Mouse (Mus musculus) MN1 (cell line): ENCODE data around the gene Vps53.

Experiments
- DNase-seq: peaks from one replicate; pipeline ENCODE4 v3.0.0-alpha.2; 2016; ENCODE audit warnings: low spot score

The Vps53 gene

DNA sequence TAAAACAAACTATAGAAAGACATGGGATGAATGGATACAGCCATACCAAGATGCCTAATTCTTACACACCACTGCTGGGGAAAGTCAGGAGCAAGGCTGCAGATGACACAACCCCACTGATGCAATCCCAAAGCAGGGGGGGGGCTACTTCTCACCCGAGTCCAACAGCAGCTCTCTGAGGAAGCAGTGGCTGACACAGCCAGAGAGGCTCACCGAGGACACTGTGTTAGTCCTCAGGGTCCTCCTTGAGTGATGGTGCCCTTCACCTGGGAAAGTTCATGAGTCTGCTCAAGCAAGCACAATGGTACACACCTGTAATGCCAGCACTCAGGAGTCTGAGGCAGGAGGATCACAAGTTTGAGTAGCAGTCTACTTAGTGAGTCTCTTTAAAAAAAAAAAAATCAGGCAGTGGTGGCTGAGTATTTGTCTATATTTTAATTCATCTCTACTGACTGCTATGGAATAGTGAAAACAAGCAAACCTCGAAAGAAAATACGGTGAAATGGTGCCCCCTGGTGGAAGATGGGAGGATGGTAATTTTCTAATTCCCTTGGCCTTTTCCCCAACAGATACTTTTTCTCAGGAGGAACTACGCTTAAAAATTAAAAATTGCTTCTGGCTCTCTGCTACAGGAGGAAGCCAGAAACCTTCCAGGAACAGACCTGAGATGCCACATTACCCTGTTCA is 12.2 kb downstream of the Vps53 start:
- peak; percentile 73 for DNase-seq

- peak; percentile 36 for DNase-seq
These were observed 12.8 kb downstream of the Vps53 start for GRCm38 (mm10) chr11:76166657-76167056.

GRCm38 (mm10) chr11:76160251-76160650 is 19.2 kb downstream of the Vps53 start:
- DNase-seq: no peak

DNA sequence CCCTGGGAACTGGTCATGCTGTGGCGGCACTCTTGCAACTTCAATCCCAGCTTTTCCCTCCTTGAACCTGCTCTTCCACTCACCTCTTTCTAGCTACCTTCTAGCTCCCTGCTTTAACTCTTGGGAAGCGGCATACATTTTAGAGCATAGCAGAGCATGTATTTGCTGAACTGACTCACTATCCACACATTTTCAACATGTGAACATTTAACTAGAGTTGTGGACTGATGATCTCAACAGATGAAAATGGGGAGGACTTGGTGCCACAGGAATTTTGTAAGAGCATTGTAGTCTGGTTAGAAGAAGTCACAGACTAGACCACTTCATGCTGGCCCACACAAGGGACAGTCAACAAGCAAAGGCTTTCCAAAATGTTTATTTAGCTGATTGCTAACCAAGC is 21.1 kb downstream of the Vps53 start:
- no peak for DNase-seq

- no peak for DNase-seq
These were observed 24.6 kb downstream of the Vps53 start for GRCm38 (mm10) chr11:76154861-76155260.

DNA sequence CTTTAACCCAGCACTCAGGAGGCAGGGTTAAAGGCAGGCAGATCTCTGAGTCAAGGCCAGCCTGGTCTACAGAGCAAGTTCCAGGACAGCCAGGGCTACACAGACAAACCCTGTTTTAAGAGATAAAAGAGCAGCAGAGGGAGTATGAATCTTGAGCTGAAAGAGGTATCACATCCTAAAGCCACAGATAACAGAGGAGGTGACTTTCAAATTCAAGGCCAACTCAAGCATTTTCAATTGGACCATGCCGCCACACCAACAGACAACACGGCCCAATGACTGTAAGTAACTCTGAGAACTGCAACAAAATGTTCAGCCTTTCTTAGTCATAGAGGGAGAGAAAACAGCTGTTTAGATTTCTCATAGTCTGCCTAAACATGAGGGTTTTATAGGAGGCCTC is 25.2 kb downstream of the Vps53 start:
- no peak for DNase-seq

DNA sequence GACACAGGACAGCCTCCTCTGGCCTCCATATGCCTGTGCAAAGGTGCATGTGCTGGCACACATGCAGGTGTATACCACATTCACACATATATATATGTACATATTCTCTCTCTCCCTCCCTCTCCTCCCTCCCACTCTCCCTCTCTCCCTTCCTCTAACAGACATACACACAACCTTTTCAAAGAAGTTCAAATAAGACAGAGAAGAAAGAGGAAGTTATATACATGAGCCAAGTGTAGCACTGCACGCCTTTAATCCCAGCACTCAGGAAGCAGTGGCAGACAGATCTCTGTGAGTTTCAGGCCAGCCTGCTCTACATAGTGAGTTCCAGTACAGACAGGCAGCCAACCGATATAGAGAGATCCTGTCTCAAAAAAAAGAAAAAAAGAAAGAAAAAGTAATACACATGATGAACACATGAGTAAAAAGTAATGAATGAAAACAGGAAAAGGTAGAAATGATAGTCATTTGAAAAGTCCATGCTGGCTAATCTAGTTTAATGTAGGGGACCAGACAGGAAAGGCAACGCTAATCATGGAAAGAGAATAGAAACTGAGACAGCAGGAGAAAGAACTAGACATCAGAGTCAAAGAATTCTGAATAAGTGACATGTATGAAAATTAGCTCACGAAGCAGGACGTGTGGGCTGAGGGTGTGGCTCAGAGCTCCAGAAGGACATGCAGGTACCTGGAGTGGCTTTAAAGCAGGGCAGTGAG is 26.1 kb downstream of the Vps53 start:
- DNase-seq: no peak

DNA sequence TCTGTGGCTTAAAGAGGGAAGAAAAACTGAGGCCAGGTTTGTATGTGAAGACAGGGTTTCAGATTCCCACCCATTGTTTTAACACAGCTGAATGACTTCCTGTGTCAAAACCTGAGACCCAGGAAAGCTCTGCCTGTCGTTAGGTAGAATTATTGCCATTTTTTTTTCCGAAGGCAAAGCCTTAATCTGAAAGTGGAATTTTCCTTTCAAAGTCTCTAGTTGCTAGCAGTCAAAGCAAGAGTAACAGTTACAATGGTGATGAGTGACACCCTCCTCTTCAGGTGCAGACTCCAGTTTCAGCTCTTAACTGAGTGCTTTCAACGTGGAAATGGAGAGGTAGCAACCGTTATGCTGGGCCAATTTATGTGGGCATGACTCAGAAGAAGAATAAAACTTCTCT is 28.5 kb downstream of the Vps53 start:
- DNase-seq: no peak

DNA sequence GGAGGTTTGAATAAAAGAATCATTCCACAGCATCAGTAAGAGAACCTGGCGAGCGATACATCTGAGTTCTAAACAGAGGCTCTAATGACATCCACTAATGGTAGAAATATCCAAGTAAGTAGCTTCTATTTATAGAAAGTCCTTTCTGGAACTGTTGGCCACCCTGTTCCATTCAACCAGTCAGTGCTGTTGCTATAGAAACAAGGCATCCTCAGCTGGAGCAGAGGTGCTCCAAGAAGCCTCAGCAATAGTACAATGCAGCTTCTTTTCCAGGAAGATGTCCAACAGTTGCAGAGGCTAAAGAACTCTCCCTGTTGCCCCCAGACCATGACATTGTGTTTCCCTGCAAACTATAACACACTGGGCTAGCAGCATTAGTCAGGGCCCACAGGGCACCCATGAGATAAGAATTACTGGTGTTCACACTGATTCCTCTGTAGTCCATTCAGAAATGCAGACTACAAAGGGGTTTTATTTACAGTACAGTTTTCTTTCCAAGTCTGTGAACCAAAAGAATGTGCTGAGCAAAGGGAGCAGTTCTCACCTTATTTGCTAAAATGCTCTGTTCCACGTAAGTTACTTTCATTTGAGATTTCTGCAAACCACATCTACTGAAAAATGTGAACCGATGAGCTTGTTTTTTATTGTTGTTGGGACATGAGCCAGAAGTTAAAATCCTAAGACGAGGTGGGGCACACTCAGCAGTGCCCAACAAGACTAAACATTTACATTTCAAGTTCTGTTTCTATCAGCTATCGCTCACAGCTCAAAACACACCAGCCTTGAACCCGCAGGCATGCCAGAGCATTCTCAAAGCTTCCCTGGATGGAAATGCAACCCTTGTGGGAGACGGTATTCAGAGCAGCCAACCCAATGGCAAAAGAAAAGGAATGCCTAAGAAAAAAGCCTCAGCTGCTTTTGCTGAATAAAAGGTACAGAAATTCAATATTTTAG is 31.1 kb downstream of the Vps53 start:
- DNase-seq: peak; percentile 17

DNA sequence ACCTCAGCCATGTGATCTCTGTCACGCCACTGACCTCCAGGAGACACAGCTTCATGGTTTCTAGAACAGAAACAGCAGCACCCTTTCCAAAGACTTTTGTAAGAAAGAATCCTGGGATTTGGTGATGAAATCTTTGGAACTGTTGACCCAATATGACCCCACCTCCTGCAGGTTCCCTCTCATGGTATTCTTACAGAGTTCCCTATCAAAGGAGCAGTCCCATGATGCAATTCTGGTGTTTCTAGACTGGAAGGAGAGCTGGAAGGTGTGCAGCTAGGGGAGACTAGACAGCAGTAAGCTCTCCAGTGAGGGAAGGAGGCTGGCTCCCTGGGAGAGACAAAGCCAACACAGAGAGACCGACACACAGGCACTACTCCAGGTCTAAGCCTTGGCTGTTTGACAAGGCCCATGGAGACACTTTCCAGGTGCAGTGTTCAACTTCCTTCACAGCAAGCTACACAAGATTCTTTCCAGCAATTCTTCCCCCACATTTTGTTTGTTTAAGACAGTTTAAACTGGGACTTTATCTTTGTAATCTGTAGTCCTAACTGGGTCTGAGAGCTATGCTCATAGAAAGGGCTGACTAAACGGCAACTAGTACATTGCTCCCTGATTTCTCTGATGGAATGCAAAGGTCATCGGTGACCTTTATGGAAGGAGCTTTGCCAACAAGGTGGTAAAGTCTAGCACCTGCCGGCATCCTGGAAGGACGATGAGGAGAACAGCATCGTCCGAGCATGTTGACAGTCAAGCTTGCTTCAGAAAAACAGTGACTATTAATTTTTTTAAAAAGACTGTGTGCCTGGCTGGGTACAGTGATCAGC is 33.0 kb downstream of the Vps53 start:
- no peak for DNase-seq

DNA sequence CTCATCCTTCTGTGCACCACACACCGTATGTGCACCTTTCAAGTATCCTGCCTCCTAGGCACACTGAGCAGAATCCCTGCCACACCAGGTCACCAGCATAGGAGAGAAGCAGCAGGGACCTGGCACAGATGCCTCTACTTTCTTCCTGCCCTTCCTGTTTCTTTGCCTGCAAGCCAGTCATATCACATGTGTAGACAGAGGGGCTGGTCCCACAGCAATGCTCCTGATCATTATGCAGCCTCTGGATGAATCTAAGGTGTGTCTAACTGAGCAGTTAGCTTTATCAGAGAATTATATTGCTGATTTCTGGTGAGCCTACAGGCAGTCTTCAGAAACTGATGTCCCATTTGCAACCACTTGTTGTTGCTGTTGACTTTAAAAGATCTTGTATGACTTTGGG is 34.3 kb downstream of the Vps53 start:
- DNase-seq: no peak

DNA sequence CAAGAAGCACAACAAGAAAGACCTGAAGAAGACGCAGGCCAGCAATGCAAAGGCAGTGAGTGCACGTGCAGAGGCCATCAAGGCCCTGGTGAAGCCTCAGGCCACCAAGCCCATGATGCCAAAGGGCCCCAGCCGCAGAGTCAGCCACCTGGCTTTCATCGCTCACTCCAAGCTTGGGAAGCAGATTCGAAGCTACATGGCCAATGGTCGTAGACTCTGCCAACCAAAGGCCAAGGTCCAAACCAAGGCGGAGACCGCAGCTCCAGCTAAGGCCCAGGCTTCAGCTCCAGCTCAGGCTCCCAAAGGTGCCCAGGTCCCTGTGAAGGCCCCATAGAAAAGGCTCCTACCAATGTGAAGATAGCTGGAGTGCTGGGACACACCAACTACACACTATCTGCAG is 35.1 kb downstream of the Vps53 start:
- DNase-seq: no peak

- no peak for DNase-seq
These were observed 41.5 kb downstream of the Vps53 start for GRCm38 (mm10) chr11:76137996-76138395.

DNA sequence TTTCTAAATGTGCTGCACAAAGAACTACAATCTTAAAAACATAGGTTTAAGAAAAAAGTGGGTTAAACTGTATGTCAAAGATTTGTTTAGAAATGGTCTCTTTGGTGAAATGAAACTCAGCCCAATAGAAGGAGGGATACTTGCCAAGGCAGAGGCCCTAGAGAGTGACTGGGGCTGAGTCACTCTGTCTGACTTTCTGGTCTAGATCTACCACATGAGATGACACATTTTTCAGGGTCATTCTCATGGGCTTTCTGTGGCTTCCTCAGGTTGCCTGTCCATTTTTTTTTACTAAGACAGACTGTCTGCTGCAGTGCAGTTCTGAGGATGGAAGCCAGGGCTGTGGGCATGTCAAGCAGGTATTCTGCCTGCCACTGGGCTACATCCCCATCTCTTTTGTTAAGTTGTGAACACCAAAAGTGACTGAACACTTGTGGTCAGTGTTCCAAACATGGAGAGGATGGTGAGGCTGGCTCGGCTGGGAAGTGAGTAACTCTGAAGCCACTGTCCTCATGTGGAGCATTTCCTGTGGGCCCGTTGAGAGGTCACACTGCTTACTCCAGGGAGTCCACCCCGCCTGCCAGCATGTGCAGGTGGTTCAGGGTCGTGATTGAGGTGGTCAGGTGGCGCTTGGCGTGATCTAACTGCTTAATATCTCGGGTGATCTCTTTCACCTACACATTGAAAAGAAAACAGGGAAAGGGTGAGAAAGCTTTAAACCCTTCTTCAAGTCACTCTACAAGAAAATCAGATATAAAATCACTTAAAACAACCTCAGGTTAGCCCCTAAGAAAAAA is 43.6 kb downstream of the Vps53 start:
- peak; percentile 11 for DNase-seq

DNA sequence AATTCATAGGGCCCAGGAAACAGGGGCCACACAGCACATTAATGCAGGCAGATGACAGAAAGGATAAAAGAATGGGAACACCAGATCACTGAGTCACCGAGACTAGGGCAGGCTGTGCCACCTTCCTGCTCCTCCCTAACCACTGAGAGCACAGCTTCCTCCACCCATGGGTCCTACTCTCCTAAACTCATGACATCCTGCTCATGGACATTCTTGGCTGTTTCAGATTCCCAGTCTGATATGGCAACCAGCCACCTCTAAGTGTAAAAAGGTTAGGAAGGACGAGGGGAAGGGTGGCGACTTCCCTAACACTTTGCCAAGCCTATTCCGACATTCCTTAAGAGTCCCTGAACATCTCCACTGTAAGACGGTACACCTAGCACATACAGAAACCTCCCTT is 48.6 kb downstream of the Vps53 start:
- no peak for DNase-seq

GRCm38 (mm10) chr11:76125386-76125785 is 54.1 kb downstream of the Vps53 start:
- no peak for DNase-seq

DNA sequence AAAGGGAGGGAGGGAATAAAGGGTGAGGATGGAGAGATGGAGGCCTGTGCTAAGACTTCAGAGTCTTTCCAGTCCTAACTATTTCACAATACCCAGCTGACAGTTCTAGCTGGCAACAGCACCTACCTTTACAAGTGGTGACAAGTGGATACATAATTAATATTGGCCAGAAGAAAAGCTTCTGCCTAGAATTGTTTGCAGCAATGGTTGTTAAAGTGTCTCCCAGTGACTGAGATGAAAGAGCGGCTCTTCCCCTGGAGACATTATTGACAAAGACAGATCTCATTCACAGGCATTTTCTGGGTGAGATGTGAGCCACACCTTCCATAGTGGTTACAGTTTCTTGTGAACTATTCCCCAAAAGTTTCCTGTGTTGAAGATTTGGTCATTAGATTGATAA is 55.9 kb downstream of the Vps53 start:
- no peak for DNase-seq

DNA sequence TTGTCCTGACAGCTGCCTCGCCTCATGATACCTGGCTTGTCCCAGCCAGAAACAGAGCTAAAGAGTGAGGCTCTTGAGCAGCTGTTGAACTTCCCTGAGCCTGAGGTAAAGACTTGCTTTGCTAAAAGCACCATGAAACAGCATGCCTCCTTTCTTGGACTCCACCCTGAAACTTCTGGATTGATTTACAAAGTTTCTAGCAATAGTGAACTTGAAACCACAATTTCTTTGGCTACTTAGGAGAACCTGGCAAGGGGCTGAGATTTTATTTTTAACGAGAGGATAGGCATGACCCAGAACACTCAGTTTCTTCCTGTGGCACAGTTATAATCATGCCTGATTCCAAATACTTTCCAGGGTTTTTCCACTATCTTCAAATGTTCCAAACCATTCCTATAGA is 56.9 kb downstream of the Vps53 start:
- no peak for DNase-seq

DNA sequence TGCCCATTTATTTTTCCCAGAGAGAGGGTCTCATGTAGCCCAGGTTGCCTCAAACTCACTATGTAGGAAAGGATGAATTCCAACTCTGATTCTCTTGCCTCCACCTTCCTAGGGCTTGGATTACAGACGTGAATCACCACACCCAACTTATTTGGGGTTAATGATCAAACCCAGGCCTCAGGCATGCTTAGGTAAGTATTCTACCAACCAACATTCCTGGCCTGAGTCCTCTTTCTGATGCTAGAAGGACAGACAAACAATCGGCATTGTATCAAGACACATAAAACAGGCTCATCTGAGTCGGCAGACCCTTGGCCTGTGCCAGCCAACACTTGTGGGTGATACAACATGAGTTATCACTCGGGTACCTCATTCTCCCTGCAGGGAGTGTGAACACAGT is 58.4 kb downstream of the Vps53 start:
- no peak for DNase-seq

DNA sequence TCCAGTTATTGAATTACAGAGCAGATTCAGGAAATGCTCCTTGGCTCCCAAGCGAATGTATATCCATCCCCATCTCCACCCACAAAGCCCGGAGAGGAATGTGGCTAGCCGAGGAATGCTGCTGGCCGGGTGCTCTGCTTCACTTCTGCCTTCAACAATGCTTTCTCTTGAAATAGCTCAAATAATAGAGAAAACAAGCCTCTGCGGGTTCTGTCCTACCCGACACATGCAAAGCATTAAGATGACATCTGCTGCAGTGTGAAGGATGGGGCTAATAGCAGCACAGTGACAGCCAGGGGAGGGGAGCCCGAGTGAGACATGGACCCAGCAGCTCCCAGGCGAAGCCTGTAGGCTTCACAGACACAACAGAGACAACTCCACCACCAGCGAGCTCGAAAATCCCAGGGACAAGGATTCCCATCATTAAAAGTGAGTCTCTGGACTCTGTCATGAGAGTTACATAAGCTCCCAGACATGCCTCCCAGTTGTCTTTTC is 59.0 kb downstream of the Vps53 start:
- peak; percentile 14 for DNase-seq

GRCm38 (mm10) chr11:76110416-76110815 is 69.0 kb downstream of the Vps53 start:
- DNase-seq: no peak
